Mouse (Mus musculus) CD4-positive, CD25-positive, alpha-beta regulatory T cell, adult 2 months (primary cell): ENCODE measurements around the gene Birc6.
A peak's percentile ranks its signal among the peaks of the same experiment; 100 is the strongest.

Source experiments
- DNase-seq: peaks from one replicate; pipeline ENCODE4 v3.0.0-alpha.2; 2012; ENCODE audit warnings: low read depth, low spot score

Birc6 gene

GRCm38 (mm10) chr17:74707637-74708152 lies 179.6 kb downstream of the Birc6 start:
- DNase-seq = no peak

- DNase-seq = no peak
Observed at GRCm38 (mm10) chr17:74710731-74711130, 182.6 kb downstream of the Birc6 start.

GRCm38 (mm10) chr17:74711627-74712026 lies 183.5 kb downstream of the Birc6 start:
- DNase-seq = no peak

- no peak for DNase-seq
Observed at GRCm38 (mm10) chr17:74715128-74715527, 187.0 kb downstream of the Birc6 start.

GRCm38 (mm10) chr17:74715724-74716123 lies 187.6 kb downstream of the Birc6 start:
- no peak for DNase-seq

- no peak for DNase-seq
Observed at GRCm38 (mm10) chr17:74716643-74717042, 188.5 kb downstream of the Birc6 start.

GRCm38 (mm10) chr17:74717091-74717617 lies 189.1 kb downstream of the Birc6 start:
- no peak for DNase-seq

GRCm38 (mm10) chr17:74717618-74718151 lies 189.6 kb downstream of the Birc6 start, which contains the start of gene Ttc27:
TSS of gene Ttc27 (plus strand) at chr17:74717732.
- peak; percentile 99 for DNase-seq

- peak; percentile 44 for DNase-seq
Observed at GRCm38 (mm10) chr17:74732872-74733271, 204.8 kb downstream of the Birc6 start.

GRCm38 (mm10) chr17:74735392-74735791 lies 207.3 kb downstream of the Birc6 start:
- DNase-seq = no peak

GRCm38 (mm10) chr17:74749659-74750058 lies 221.6 kb downstream of the Birc6 start:
- no peak for DNase-seq

- DNase-seq = no peak
Observed at GRCm38 (mm10) chr17:74751026-74751425, 222.9 kb downstream of the Birc6 start.
